Mouse (Mus musculus): Measurements from ENCODE around the gene Phldb1. TPM values are rescaled to one million over a fixed set of nuclear protein-coding genes. Genes with fewer than 3 reads are reported as not detected.

Phldb1 gene
- total RNA-seq, 2 experiments from 2014 or later = 29.3 to 32.1 TPM

DNA sequence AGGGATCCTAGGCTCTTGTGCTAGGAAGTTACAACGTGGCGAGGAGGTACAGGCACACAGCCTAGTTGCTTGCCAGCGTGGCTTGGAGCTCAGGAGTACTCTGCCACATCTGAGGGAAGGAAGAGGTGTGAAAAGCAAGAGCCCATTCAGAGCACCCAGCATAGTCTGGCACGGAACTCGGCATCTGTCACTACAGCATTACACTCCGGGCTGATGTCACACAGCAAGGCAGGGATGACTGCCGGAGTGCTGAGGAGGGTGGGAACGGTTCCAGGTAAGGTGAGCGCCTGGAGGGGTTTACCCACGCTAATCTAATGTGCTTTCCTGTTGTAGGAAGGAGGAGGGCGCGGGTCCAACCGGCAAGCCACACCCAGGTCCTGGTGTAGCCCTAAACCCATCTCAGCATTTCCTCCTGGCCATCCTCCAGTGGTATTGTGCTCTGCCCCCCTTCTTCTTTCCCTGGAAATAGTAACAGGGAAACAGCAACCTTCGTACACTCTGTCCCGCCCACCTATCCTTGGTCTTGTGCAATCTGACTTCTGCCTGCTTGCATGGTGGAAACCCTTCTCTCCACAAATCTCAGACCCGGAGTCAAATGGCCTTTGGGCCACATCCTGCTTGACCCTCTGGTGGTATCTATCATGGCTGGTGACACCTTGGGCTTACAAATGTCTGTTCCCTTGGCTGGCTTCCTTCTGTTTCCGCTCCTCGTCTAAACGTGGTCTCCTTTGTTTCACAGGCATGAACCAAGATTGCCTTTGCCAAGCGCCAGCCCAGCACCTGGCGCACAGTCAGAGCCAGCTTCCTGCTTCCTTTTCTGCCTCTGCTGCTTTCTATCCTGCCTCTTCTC is 43.1 kb downstream of the Phldb1 start:
- peak overlapping the region; percentile 47 for H3K4me3 ChIP-seq
- intact Hi-C loops (cut with DNase I) = no loop called here
- no peak for TF ChIP-seq CTCF (IDR thresholded peaks at IDR 0.05)
- peak overlapping the region; percentile 82 for H3K27ac ChIP-seq
- peak; percentile 82 for DNase-seq

DNA sequence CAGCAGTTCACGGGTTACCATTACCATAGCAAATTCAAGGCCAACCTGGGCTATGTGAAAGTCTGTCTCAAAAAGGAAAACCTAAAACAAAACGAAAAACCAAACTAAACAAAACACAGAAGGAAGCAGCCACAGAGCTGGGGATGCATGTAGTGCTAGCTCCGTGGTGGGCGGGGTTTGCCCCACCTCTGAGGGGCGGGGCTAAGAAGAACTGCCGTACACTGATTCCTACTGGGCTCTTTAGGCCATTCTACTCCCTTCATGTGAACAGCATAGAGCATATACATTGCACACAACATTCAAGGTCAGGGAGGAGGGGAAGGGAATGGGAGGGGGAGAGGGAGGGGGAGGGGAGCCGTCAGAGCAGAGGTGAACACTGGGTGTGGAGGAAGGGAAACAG is 44.4 kb downstream of the Phldb1 start:
- TF ChIP-seq CTCF (IDR thresholded peaks at IDR 0.05) = no peak
- no peak overlapping the region for H3K4me3 ChIP-seq
- H3K27ac ChIP-seq = no peak overlapping the region
- no peak for DNase-seq
- intact Hi-C loops (cut with DNase I) = no loop called here

DNA sequence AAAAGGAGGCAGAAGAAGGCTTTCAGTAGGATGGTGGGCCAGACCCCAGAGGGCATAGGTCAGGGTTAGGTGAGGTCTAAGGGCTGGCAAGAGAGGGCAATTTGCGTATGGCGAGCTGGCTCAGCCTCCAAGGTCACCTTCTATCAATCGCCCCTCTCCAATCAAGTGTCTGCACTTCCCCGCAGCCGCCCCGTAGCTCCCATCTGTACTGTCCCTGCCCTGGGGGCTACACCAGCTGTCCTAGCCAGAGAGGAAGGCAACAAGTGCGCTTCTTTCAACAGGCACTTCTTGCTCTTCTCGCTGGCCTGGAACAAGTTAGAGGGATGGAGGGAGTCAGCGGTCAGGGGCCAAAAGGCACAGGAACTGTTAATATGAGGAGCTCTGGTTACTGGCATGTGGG is 47.0 kb downstream of the Phldb1 start:
- intact Hi-C loops (cut with DNase I) = no loop called here

DNA sequence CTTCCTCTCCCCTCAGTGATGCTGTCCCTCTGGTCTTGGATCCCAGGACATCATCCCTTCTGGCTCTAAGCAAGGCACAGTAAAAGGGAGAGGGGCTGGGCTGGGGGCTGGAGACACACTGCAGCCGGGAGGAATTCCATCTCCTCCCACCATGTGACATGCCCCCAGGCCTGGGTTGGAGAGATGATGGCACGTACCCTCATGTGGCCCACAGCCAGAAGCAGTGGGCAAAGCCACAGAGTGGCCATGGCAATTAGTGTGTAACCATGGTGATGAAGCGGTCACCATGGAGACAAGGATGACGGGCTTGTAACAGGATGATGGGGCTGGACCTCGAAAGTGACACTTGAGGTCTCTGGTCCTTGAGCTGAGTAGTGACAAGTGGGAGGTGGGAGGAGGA is 48.4 kb downstream of the Phldb1 start:
- TF ChIP-seq CTCF (IDR thresholded peaks at IDR 0.05) = no peak
- Histone ChIP-seq H3K4me3 (no peak overlapping the region), H3K27ac (peak overlapping the region; percentile 24)
- DNase-seq = no peak
- intact Hi-C loops (cut with DNase I) = no loop called here

More for the DNA sequence above, 47.0 kb downstream of the Phldb1 start:
- TF ChIP-seq CTCF (IDR thresholded peaks at IDR 0.05) = no peak
- no peak overlapping the region for H3K4me3 ChIP-seq
- no peak overlapping the region for H3K27ac ChIP-seq
- no peak for DNase-seq

DNA sequence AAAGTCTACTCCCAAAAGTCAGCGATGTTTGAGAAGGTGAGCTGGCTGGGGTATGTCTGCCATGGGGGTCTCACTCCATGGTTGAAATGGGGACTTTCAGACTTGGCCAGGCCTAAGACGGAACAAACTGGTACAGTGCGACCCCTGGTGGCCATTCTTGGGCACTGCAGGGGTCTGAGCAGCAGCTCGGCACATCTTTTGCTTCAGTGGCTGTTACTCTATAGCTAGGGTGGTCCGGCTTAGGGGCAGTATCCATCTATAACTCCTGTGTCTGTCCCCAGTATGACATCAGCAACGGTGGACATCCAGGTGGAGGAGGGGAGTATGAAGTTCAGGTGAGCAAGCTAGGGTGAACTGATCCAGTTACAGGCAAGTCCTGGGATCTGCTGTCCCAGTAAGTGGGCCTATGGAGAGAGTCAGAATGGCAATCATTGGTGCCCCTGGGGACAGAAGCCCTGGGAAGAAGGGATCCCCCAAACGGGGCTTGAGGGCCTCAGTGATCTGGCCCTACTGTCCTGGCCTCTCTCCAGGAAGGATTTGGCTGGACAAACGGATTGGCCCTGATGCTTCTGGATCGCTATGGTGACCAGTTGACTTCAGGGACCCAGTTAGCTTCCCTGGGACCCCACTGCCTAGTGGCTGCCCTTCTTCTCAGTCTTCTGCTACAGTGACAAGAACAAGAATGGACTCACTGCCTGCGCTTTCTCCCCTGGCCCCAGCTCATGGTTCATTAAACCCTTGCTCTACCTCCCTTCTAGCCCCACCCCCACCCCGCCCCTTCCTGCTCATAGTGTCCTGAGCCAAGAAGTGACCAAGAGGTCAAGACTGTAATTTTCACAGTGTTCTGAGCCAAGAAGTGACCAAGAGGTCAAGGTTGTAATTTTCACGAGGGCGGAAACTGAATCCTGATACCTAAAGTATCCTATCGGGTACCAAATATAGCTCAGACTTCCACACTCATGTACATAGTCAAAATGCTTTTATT is 49.4 kb downstream of the Phldb1 start:
- peak; percentile 100; the same call in 1 of the 2 replicates for TF ChIP-seq CTCF (IDR thresholded peaks at IDR 0.05)
- no peak overlapping the region for H3K4me3 ChIP-seq
- peak overlapping the region; percentile 61 for H3K27ac ChIP-seq
- intact Hi-C loops (cut with DNase I) = loop anchor here (1.0 kb wide), 1 partner anchor 30 kb away; no protein-coding TSS in a partner anchor
- peak; percentile 79 for DNase-seq

DNA sequence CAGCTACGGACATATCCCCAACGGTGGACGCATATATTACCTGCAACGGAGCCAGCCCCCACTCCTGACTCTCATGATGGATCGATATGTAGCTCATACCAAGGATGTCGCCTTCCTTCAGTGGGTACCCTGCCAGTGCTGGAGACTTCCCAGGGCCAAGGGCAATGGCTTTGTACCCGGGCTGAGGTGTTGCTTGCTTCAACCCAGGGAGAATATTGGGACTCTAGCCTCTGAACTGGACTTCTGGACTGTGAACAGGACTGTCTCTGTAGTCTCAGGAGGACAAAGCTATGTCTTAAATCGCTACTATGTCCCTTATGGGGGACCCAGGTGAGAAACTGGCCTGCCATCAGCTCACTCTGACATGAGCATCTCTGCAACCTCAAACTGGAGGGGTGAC is 52.0 kb downstream of the Phldb1 start:
- intact Hi-C loops (cut with DNase I) = no loop called here
- TF ChIP-seq CTCF (IDR thresholded peaks at IDR 0.05) = no peak

DNA sequence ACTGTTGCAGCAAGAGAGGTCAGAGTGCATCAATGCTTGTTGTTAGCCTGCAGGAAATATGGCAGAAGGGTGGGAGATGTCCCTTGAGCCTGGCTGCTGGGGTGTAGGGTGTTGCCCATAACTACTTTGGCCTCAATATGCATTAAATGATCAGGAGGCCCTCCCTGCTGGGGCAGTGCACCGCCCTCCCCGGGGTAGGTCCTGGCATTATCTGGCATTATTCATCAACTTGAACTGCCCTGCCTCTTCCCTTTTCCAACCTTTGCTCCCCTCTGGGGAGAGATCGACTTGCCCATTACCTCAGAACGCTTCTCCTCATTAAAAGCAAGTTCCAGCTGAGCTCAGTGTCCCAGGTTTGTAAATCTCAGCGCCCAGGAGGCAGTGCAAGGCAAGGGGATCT is 55.4 kb downstream of the Phldb1 start:
- intact Hi-C loops (cut with DNase I) = no loop called here
- H3K27ac ChIP-seq = no peak overlapping the region
- no peak for TF ChIP-seq CTCF (IDR thresholded peaks at IDR 0.05)
- no peak overlapping the region for H3K4me3 ChIP-seq
- no peak for DNase-seq

More for the DNA sequence above, 52.0 kb downstream of the Phldb1 start:
- no peak overlapping the region for H3K27ac ChIP-seq
- no peak overlapping the region for H3K4me3 ChIP-seq
- DNase-seq = no peak

DNA sequence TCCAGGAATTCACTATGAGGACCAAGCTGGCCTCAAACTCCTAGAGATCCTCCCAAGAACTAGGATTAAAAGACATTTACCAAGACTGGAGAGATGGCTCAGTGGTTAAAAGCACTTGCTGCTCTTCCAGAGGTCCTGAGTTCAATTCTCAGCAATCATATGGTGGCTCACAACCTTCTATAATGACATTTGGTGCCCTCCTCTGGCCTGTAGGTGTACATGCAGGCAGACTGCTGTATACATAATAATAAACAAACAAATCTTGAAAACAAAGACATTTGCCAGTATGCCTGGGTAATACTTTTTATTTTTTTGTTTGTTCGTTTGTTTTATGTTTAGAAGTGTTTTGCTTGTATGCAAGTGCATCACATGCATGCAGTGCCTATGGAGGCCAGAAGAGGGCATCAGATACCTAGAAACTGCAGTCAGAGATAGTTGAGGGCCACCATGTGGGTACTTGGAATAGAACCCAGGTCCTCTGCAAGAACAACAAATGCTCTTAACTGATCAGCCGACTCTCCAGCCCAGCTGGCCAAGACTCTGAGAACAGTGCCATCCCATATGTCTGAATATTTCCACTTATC is 56.6 kb downstream of the Phldb1 start:
- no peak overlapping the region for H3K4me3 ChIP-seq
- no peak for DNase-seq
- no peak overlapping the region for H3K27ac ChIP-seq
- intact Hi-C loops (cut with DNase I) = no loop called here
- TF ChIP-seq CTCF (IDR thresholded peaks at IDR 0.05) = peak; percentile 50

DNA sequence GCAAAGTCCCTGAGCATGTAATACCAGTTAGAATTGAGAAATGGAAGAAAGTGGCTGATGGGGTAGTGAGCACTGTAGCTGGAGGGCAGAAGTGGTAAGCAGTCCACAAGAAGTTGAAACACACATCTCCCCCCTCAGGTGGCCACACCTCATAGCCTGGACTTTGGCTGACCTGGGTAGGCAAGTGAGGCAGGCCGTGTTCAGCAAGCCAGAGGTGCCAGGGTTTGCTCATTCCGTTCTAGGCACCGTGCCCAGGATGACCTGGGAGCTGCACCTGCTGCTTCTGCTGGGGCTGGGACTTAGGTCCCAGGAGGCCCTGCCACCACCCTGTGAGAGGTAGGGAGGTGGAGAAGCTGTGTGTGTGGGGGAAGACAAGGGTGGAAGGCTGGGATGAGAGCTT is 62.0 kb downstream of the Phldb1 start, which contains the start of gene Treh:
Gene Treh (plus strand): TSS at position 229 of the 400 bp plus-strand sequence.
- Histone ChIP-seq H3K27ac (no peak within 1 kb of the TSS), H3K4me3 (no peak within 1 kb of the TSS)
- no peak for TF ChIP-seq CTCF (IDR thresholded peaks at IDR 0.05)
- peak; percentile 68 for DNase-seq
- intact Hi-C loops (cut with DNase I) = no loop called here

DNA sequence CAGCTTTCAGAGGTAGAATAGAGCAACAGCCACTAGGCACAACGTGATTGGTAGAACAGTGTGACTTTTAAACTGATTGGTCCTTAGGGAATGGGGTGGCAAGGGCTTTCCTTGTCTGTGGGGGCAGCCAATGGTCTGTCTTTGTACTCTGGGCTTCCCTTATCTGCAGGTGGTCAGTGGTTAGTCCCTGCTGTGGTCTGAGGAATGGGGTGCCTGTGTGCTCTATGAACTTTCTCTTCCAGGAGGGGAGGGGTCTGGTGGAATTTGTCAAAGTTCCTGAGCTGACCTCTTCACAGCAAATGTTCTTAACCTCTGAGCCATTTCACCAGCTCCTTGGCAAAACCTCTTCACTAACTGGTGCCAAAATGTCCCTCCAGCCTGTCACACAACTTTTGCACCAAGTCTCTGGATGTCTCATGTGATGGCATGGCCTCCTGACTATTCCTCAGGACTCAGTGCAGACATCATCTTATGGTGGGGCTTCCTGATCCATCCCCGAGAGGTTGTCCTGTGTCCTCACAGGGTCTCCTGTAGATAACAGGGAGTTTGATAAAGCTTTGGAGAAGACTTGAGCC is 62.6 kb downstream of the Phldb1 start:
- no peak for DNase-seq
- Histone ChIP-seq H3K4me3 (no peak overlapping the region), H3K27ac (no peak overlapping the region)
- intact Hi-C loops (cut with DNase I) = no loop called here
- TF ChIP-seq CTCF (IDR thresholded peaks at IDR 0.05) = no peak

DNA sequence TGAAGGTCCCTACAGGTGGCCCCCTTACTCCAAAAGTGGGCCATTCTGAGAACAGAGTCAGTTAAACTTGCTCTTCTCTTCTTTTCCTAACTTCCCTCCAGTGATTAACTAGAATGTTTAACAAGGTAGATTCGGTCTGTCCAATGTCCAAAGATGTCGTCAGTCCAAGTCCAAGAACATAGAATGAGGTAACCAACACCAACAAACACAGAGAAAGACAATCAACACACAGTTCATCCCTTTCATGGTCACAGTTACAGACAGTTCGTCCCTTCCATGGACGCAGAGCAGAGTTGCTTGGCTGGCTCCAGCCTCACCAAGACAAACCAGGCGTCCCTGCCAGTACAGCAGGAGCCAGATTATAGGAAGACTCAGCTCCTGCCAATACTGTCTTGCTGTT is 63.6 kb downstream of the Phldb1 start:
- Histone ChIP-seq H3K4me3 (no peak overlapping the region), H3K27ac (no peak overlapping the region)
- intact Hi-C loops (cut with DNase I) = no loop called here
- no peak for TF ChIP-seq CTCF (IDR thresholded peaks at IDR 0.05)
- no peak for DNase-seq

DNA sequence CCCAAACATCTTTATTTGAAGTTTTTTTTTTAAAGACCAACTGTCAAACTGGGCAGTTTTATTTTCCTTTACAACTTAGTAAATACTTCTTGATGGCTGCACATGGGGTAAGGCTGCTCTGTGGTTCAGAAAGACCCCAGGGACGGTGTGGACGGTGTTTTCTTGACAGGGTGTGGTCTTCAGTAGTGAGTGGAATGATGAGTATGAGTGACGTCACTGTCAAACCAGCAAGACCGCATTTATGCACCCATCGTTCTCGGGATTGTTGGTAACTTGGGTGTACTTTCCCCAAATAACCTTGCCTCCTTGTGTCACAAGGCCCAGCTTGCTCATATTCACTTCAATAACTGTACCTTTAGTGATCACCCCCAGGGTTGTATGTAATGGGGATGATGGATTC is 71.3 kb downstream of the Phldb1 start:
- H3K27ac ChIP-seq = no peak overlapping the region
- H3K4me3 ChIP-seq = no peak overlapping the region
- no peak for DNase-seq
- intact Hi-C loops (cut with DNase I) = no loop called here
- no peak for TF ChIP-seq CTCF (IDR thresholded peaks at IDR 0.05)

Data from gastrocnemius, adult 2 months (tissue).